Mouse (Mus musculus): ENCODE measurements around the gene Cntd1.

- TF ChIP-seq CTCF (IDR thresholded peaks at IDR 0.05; ENCODE audit: control insufficient read depth, insufficient read depth, low read length) = no peak
- TF ChIP-seq POLR2A (IDR thresholded peaks at IDR 0.05; ENCODE audit: borderline replicate concordance, control insufficient read depth, low read depth, low read length) = no peak
Measured at GRCm38 (mm10) chr11:101277381-101278222, 1.2 kb upstream of the Cntd1 start.

All from bone marrow, adult 2 months (tissue).